Mouse (Mus musculus) stomach, embryonic 16.5 days (tissue): ENCODE measurements around the gene Gm27027. TPM values are rescaled to one million over a fixed set of nuclear protein-coding genes. Genes with fewer than 3 reads are reported as not detected.

ENCODE experiments used
- ATAC-seq: fragments of 200-750 bp; cut with Nextera tagmentation; 2 replicates; pipeline ENCODE4 v1.8.0; 2017; ENCODE audit warnings: moderate number of reproducible peaks, moderate TSS enrichment; ENCODE audit not compliant: insufficient read depth, low FRiP score
- H3K27ac ChIP-seq: fragments of 300-500 bp; sonication (generic); 2 replicates; pipeline ENCODE4 v1.5.1; 2014; ENCODE audit warnings: low read length
- H3K27me3 ChIP-seq: fragments of 300-500 bp; sonication (generic); 2 replicates; pipeline ENCODE4 v1.6.1; 2014; ENCODE audit warnings: low read length, control low read depth, mixed read lengths; ENCODE audit not compliant: control insufficient read depth, insufficient read depth
- H3K36me3 ChIP-seq: fragments of 300-500 bp; sonication (generic); 2 replicates; pipeline ENCODE4 v1.6.1; 2014; ENCODE audit warnings: low read length; ENCODE audit not compliant: control insufficient read depth, insufficient read depth
- H3K4me1 ChIP-seq: fragments of 300-500 bp; sonication (generic); 2 replicates; pipeline ENCODE4 v1.6.1; 2014; ENCODE audit warnings: low read length, control low read depth, mixed read lengths; ENCODE audit not compliant: control insufficient read depth, insufficient read depth
- H3K4me2 ChIP-seq: fragments of 300-500 bp; sonication (generic); 2 replicates; pipeline ENCODE4 v1.6.1; 2014; ENCODE audit warnings: low read depth, low read length, mixed read lengths
- H3K4me3 ChIP-seq: fragments of 300-500 bp; sonication (generic); replicated peaks from 2 replicates; pipeline ENCODE4 v1.5.1; 2014; ENCODE audit warnings: mild to moderate bottlenecking, low read length
- H3K9ac ChIP-seq: fragments of 300-500 bp; sonication (generic); 2 replicates; pipeline ENCODE4 v1.6.1; 2014; ENCODE audit warnings: low read length
- H3K9me3 ChIP-seq: fragments of 300-500 bp; sonication (generic); replicated peaks from 2 replicates; pipeline ENCODE4 v1.6.1; 2016; ENCODE audit warnings: low read length, control low read depth; ENCODE audit not compliant: control insufficient read depth
- WGBS: fragments of 180-500 bp; shearing (Covaris S2); extraction: QIAGEN DNeasy Blood & Tissue Kit; methylation state at CpG from one replicate; pipeline ENCODE4 v1.1.7; 2014; 5-methylcytosine and 5-hydroxymethylcytosine counted together
- polyA plus RNA-seq: library from polyadenylated mRNA; unstranded; fragments of >200 nt; fragmentation: Nextera tagmentation; extraction: Ambion mirVana; gene quantifications from 2 replicates; pipeline ENCODE4 v1.2.1, GENCODE M21; 2015

Gm27027 gene
- polyA plus RNA-seq, 1 experiment from 2014 or later: not detected

DNA sequence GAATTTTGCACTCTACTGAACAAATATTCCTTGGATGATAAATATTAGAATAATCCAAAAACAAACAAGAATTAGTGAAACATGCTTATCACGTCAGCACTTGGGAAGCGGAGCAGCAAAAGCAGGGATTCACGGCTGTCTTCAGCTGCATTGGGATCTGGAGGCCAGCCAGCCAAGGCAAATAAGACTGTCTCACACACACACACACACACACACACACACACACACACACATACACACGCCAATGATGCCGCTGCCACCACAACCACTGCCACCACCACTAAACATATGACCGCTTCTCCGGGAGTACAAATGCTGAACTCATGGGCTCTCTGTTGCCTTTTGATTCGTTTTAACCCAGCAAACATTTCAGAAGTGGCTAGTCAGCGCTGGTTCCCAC, 42.4 kb downstream of the Gm27027 start:
- WGBS: 61% methylated on average over 9 of the region's 9 CpGs
- H3K4me2 ChIP-seq: peak overlapping the region; percentile 61; the same call in 1 of the 2 replicates

GRCm38 (mm10) chr2:93946976-93947375, 49.2 kb downstream of the Gm27027 start:
- no peaks in the 10 kb centered on the region for H3K36me3 ChIP-seq
- 0 out of 2 replicates have a peak, but pooled peaks cover 2% of the 10 kb centered on the region for H3K9me3 ChIP-seq
- no peak for ATAC-seq
- no peak overlapping the region for H3K4me3 ChIP-seq
- no peak overlapping the region for H3K9ac ChIP-seq
- 65% methylated on average over 5 of the region's 5 CpGs for WGBS
- no peak overlapping the region for H3K4me2 ChIP-seq
- H3K27me3 ChIP-seq: no peaks in the 10 kb centered on the region; the same call in 1 of the 2 replicates
- H3K27ac ChIP-seq: no peak overlapping the region
- peaks cover under 1% of the 10 kb centered on the region; the same call in 1 of the 2 replicates for H3K4me1 ChIP-seq

More for the DNA sequence above, 42.4 kb downstream of the Gm27027 start:
- Histone ChIP-seq H3K36me3 (no peaks in the 10 kb centered on the region), H3K27ac (no peak overlapping the region), H3K4me1 (0 out of 2 replicates have a peak, but pooled peaks cover 13% of the 10 kb centered on the region), H3K27me3 (peaks cover 26% of the 10 kb centered on the region), H3K9me3 (0 out of 2 replicates have a peak, but pooled peaks cover 2% of the 10 kb centered on the region), H3K9ac (no peak overlapping the region), H3K4me3 (no peak overlapping the region)
- ATAC-seq: no peak

- ATAC-seq: no peak
- H3K9me3 ChIP-seq: 0 out of 2 replicates have a peak, but pooled peaks cover 2% of the 10 kb centered on the region
- no peak overlapping the region for H3K4me2 ChIP-seq
- no peak overlapping the region for H3K27ac ChIP-seq
- 84% methylated on average over 4 of the region's 4 CpGs for WGBS
- no peaks in the 10 kb centered on the region for H3K36me3 ChIP-seq
- peaks cover 11% of the 10 kb centered on the region for H3K4me1 ChIP-seq
- no peaks in the 10 kb centered on the region for H3K27me3 ChIP-seq
- H3K4me3 ChIP-seq: no peak overlapping the region
- no peak overlapping the region for H3K9ac ChIP-seq
Measured at GRCm38 (mm10) chr2:93944855-93945254, 51.3 kb downstream of the Gm27027 start.

- Histone ChIP-seq H3K4me1 (peaks cover 11% of the 10 kb centered on the region), H3K36me3 (no peaks in the 10 kb centered on the region), H3K27me3 (no peaks in the 10 kb centered on the region), H3K27ac (no peak overlapping the region), H3K9ac (no peak overlapping the region), H3K9me3 (0 out of 2 replicates have a peak, but pooled peaks cover 2% of the 10 kb centered on the region), H3K4me2 (no peak overlapping the region), H3K4me3 (no peak overlapping the region)
- no peak for ATAC-seq
- 85% methylated on average over 2 of the region's 2 CpGs for WGBS
Measured at GRCm38 (mm10) chr2:93944099-93944498, 52.1 kb downstream of the Gm27027 start.

GRCm38 (mm10) chr2:93941670-93942069, 54.5 kb downstream of the Gm27027 start:
- Histone ChIP-seq H3K27ac (peak overlapping the region; percentile 58; the same call in 1 of the 2 replicates), H3K9me3 (no peaks in the 10 kb centered on the region), H3K4me2 (no peak overlapping the region), H3K4me3 (no peak overlapping the region), H3K27me3 (no peaks in the 10 kb centered on the region), H3K4me1 (peaks cover 11% of the 10 kb centered on the region), H3K9ac (no peak overlapping the region), H3K36me3 (no peaks in the 10 kb centered on the region)
- no peak for ATAC-seq
- 55% methylated on average over 11 of the region's 11 CpGs for WGBS

DNA sequence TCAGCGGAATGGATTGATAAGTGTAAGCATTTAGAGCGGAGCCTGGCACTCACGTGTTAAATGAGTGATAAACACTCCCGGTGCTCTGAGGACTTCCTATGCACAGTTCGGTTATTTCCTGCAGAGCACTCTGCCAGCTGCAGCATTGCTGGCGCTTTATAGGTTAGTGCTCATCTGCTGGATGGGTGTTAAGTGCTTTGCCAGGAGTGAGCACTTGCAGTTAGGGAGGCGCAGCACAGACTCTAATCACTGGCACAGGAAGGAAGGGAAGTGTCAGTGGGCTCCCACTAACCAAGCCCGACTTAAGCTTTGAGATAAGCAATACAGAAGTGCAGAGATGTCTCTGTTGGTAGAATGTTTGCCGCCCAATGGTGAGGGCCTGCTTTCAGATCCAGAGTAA, 57.6 kb downstream of the Gm27027 start:
- no peaks in the 10 kb centered on the region for H3K36me3 ChIP-seq
- no peaks in the 10 kb centered on the region for H3K27me3 ChIP-seq
- WGBS: 51% methylated on average over 9 of the region's 9 CpGs
- no peaks in the 10 kb centered on the region for H3K9me3 ChIP-seq
- no peak overlapping the region for H3K27ac ChIP-seq
- no peak overlapping the region for H3K9ac ChIP-seq
- ATAC-seq: no peak
- no peak overlapping the region for H3K4me2 ChIP-seq
- peaks cover 11% of the 10 kb centered on the region for H3K4me1 ChIP-seq
- no peak overlapping the region for H3K4me3 ChIP-seq

GRCm38 (mm10) chr2:93928866-93929265, 67.3 kb downstream of the Gm27027 start:
- no peak overlapping the region for H3K9ac ChIP-seq
- no peak overlapping the region for H3K27ac ChIP-seq
- H3K4me1 ChIP-seq: no peaks in the 10 kb centered on the region
- H3K9me3 ChIP-seq: no peaks in the 10 kb centered on the region
- H3K27me3 ChIP-seq: no peaks in the 10 kb centered on the region
- no peak overlapping the region for H3K4me3 ChIP-seq
- ATAC-seq: no peak
- no peak overlapping the region for H3K4me2 ChIP-seq
- no peaks in the 10 kb centered on the region for H3K36me3 ChIP-seq
- 74% methylated on average over 10 of the region's 10 CpGs for WGBS

- 58% methylated on average over 13 of the region's 13 CpGs for WGBS
- Histone ChIP-seq H3K9me3 (no peaks in the 10 kb centered on the region), H3K36me3 (no peaks in the 10 kb centered on the region), H3K9ac (no peak overlapping the region), H3K4me3 (no peak overlapping the region), H3K4me1 (no peaks in the 10 kb centered on the region), H3K27me3 (no peaks in the 10 kb centered on the region), H3K27ac (no peak overlapping the region), H3K4me2 (no peak overlapping the region)
- no peak for ATAC-seq
Measured at GRCm38 (mm10) chr2:93927701-93928437, 68.3 kb downstream of the Gm27027 start.

DNA sequence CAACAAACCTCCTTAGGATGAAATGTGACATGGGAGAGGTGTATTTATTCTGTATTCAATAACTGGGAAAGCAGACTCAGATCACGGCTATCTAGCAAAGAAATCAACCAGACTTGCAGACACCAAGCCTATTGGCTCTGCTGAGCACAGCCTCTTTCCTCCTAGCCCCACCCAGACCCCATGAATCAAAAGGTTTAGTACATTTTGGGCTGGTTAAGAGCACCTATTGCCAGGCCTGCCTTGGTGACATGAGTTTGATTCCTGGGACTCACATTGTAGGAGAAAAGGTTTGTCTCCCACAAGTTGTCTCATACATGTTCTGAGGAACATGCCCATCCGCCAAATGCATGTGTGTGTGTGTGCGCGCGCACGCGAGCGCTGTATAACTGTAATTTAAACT, 70.0 kb downstream of the Gm27027 start:
- Histone ChIP-seq H3K36me3 (no peaks in the 10 kb centered on the region), H3K4me1 (no peaks in the 10 kb centered on the region), H3K27ac (no peak overlapping the region), H3K27me3 (no peaks in the 10 kb centered on the region), H3K4me2 (no peak overlapping the region), H3K9ac (no peak overlapping the region), H3K4me3 (no peak overlapping the region), H3K9me3 (no peaks in the 10 kb centered on the region)
- ATAC-seq: no peak
- 94% methylated on average over 8 of the region's 8 CpGs for WGBS
